19 mouse cellular contexts compared by ENCODE assay signal in genomic region chr19:14752646-14753045, GRCm38 (mm10).
DNase-seq lines count a peak whose midpoint lies in the region; ATAC-seq lines count a peak whose summit lies in the region.
"Had no signal": no experiment of that assay in that cellular context is flagged by ENCODE, and none has a peak within 500 bp of the region (broad histone marks: within the 10 kb centered on the region; RNA-seq: fewer than 3 reads in every experiment).

No protein-coding gene starts in this region.

- ATAC-seq in midbrain, embryonic 13.5 days, result no peak
- no peak for ATAC-seq in midbrain, embryonic 11.5 days (ENCODE audit: low FRiP score)
- ATAC-seq: activated CD4-positive, CD25-positive, alpha-beta regulatory T cell, adult 4 months; CD4-positive, CD25-positive, alpha-beta regulatory T cell, adult 4 months; Patski had no signal

- H3K27me3 ChIP-seq in midbrain, embryonic 13.5 days, result 0 out of 2 replicates have a peak, but pooled peaks cover 4% of the 10 kb centered on the region
- no peaks in the 10 kb centered on the region for H3K27me3 ChIP-seq in midbrain, embryonic 11.5 days (ENCODE audit: control insufficient read depth, insufficient read depth, low read length)
- H3K27me3 ChIP-seq: CH12.LX had no signal

- H3K36me3 ChIP-seq in midbrain, embryonic 13.5 days, result no peaks in the 10 kb centered on the region
- no peaks in the 10 kb centered on the region for H3K36me3 ChIP-seq in midbrain, embryonic 11.5 days (ENCODE audit: control insufficient read depth, insufficient read depth, low read length)
- H3K36me3 ChIP-seq: G1E had no signal

- no peak overlapping the region for H3K4me2 ChIP-seq in midbrain, embryonic 13.5 days (replicated peaks)
- H3K4me2 ChIP-seq in midbrain, embryonic 11.5 days, result no peak overlapping the region

- no peaks in the 10 kb centered on the region for H3K9me3 ChIP-seq in midbrain, embryonic 13.5 days
- H3K9me3 ChIP-seq in midbrain, embryonic 11.5 days (ENCODE audit: control insufficient read depth, low read length), result no peaks in the 10 kb centered on the region
- H3K9me3 ChIP-seq: G1E had no signal

- no peak overlapping the region for H3K27ac ChIP-seq in midbrain, embryonic 13.5 days
- no peak overlapping the region for H3K27ac ChIP-seq in midbrain, embryonic 11.5 days (ENCODE audit: low read depth, low read length)

- no peak overlapping the region for H3K4me3 ChIP-seq in midbrain, embryonic 13.5 days (replicated peaks)
- H3K4me3 ChIP-seq in midbrain, embryonic 11.5 days (ENCODE audit: low read depth, low read length), result no peak overlapping the region

- no peaks in the 10 kb centered on the region for H3K4me1 ChIP-seq in midbrain, embryonic 13.5 days (replicated peaks)
- no peaks in the 10 kb centered on the region for H3K4me1 ChIP-seq in midbrain, embryonic 11.5 days (ENCODE audit: control insufficient read depth, insufficient read depth, low read length)

- H3K9ac ChIP-seq in midbrain, embryonic 13.5 days (replicated peaks), result no peak overlapping the region
- H3K9ac ChIP-seq in midbrain, embryonic 11.5 days (ENCODE audit: low read length), result no peak overlapping the region

- DNase-seq in retina, embryonic 14.5 days (ENCODE audit: low spot score), result peak; percentile 60
- DNase-seq in retina, postnatal 1 day, result peak; percentile 52
- no peak for DNase-seq in midbrain, embryonic 11.5 days (ENCODE audit: low spot score, missing footprints)
- DNase-seq: adrenal gland, adult 2 months; adrenal gland, adult 8-10 months; adrenal gland, postnatal 10 days; adrenal gland, postnatal 14 days; adrenal gland, postnatal 25 days; adrenal gland, postnatal 36 days; B cell, adult 2 months; cerebellum, adult 11 months; cerebellum, adult 11-12 months; cerebellum, adult 18-20 months had no signal
